Mouse (Mus musculus) G1E (cell line): ENCODE data around the gene Gadd45b.

ENCODE experiments used
- CTCF ChIP-seq: IDR thresholded peaks from 2 replicates; pipeline ENCODE4 v1.5.1; 2012; ENCODE audit warnings: low read depth, low read length, inconsistent platforms, mixed read lengths
- GATA1 ChIP-seq: IDR thresholded peaks from 2 replicates; pipeline ENCODE4 v1.6.1; 2012; ENCODE audit warnings: borderline replicate concordance, low read length, inconsistent platforms, mixed read lengths
- GATA2 ChIP-seq: IDR thresholded peaks from 2 replicates; pipeline ENCODE4 v1.6.1; 2012; ENCODE audit warnings: low read depth, low read length, inconsistent platforms, borderline replicate concordance
- POLR2AphosphoS5 ChIP-seq: IDR thresholded peaks from 2 replicates; pipeline ENCODE4 v1.6.1; 2012; ENCODE audit warnings: low read depth, low read length, inconsistent platforms; ENCODE audit not compliant: insufficient replicate concordance
- TAL1 ChIP-seq: conservative IDR thresholded peaks from 2 replicates; pipeline ENCODE4 v1.6.1; 2012; ENCODE audit warnings: low read depth, low read length, inconsistent platforms, mixed read lengths

GRCm38 (mm10) chr10:80963031-80963975, 33.4 kb downstream of the Gadd45b start:
- TF ChIP-seq CTCF (no peak), TAL1 (no peak), GATA2 (no peak), POLR2AphosphoS5 (no peak), GATA1 (no peak)
